Mouse (Mus musculus) olfactory bulb, adult 2 months (tissue): ENCODE measurements around the gene Dusp7. TPM values are rescaled to one million over a fixed set of nuclear protein-coding genes. Genes with fewer than 3 reads are reported as not detected.
A peak's percentile ranks its signal among the peaks of the same experiment; 100 is the strongest.

Source experiments
- H3K27ac ChIP-seq: fragments of 200-500 bp; 2 replicates; pipeline ENCODE4 v1.5.1; 2012; ENCODE audit warnings: low read depth, low read length; ENCODE audit not compliant: insufficient read depth
- H3K4me1 ChIP-seq: fragments of 200-500 bp; 2 replicates; pipeline ENCODE4 v1.6.1; 2012; ENCODE audit warnings: low read length; ENCODE audit not compliant: control insufficient read depth, insufficient read depth
- H3K4me3 ChIP-seq: fragments of 200-500 bp; 2 replicates; pipeline ENCODE4 v1.5.1; 2012; ENCODE audit warnings: mild to moderate bottlenecking, low read depth, low read length, moderate library complexity; ENCODE audit not compliant: insufficient read depth
- CTCF ChIP-seq: fragments of 200-500 bp; IDR thresholded peaks from 2 replicates; pipeline ENCODE4 v1.5.1; 2012; ENCODE audit warnings: low read depth, mild to moderate bottlenecking, low read length, moderate library complexity; ENCODE audit not compliant: insufficient read depth
- POLR2A ChIP-seq: fragments of 200-500 bp; IDR thresholded peaks from 2 replicates; pipeline ENCODE4 v1.6.1; 2012; ENCODE audit warnings: mild to moderate bottlenecking, low read depth, low read length, moderate library complexity; ENCODE audit not compliant: insufficient read depth
- WGBS: fragments of 180-500 bp; shearing (Covaris S2); methylation state at CpG from one replicate; pipeline ENCODE4 v1.1.7; 2018; 5-methylcytosine and 5-hydroxymethylcytosine counted together
- polyA plus RNA-seq: library from polyadenylated mRNA; stranded (reverse); fragments of >200 nt; gene quantifications from 2 replicates; pipeline ENCODE4 v1.2.4, GENCODE M21; 2012; ENCODE audit warnings: low replicate concordance; ENCODE audit not compliant: missing spikeins, insufficient read depth, insufficient read length

The Dusp7 gene
- polyA plus RNA-seq, 1 experiment, result not detected

- no peak overlapping the region for H3K4me3 ChIP-seq
- 43% methylated on average over 10 of the region's 10 CpGs for WGBS
- TF ChIP-seq CTCF, result no peak
- no peak for TF ChIP-seq POLR2A
- H3K27ac ChIP-seq, result peak overlapping the region; percentile 22
- H3K4me1 ChIP-seq, result peaks cover 59% of the 10 kb centered on the region
These were observed 29.8 kb upstream of the Dusp7 start for GRCm38 (mm10) chr9:106338462-106339172.

GRCm38 (mm10) chr9:106339173-106339558 is 29.3 kb upstream of the Dusp7 start:
- H3K4me1 ChIP-seq, result peaks cover 58% of the 10 kb centered on the region
- peak overlapping the region; percentile 1; the same call in 1 of the 2 replicates for H3K27ac ChIP-seq
- H3K4me3 ChIP-seq, result no peak overlapping the region
- WGBS, result 73% methylated on average over 6 of the region's 6 CpGs
- TF ChIP-seq CTCF (no peak), POLR2A (no peak)

DNA sequence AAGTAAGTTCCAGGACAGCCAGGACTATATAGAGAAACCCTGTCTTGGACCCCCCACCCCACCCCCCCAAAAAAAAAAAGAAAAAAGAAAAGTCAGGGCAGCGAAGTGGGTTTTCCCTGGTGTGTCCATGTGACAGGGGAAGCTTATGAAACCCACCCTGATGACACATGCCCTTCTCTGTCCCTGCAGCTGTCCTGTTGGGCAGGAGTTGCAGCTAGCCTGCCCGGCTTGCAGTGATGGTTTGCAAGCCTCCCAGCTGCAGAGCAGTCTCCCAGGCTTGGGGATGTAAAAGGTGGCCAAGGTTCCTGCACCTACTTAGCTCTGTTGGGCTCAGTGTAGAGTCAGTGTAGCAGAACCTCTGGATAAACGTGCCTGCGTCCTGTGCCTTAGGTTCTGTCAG is 28.7 kb upstream of the Dusp7 start:
- Histone ChIP-seq H3K27ac (no peak overlapping the region), H3K4me1 (peaks cover 63% of the 10 kb centered on the region), H3K4me3 (no peak overlapping the region)
- TF ChIP-seq POLR2A (no peak), CTCF (no peak)
- 91% methylated on average over 4 of the region's 4 CpGs for WGBS

GRCm38 (mm10) chr9:106340501-106341312 is 27.7 kb upstream of the Dusp7 start:
- no peak for TF ChIP-seq CTCF
- no peak for TF ChIP-seq POLR2A
- Histone ChIP-seq H3K27ac (no peak overlapping the region), H3K4me1 (peaks cover 71% of the 10 kb centered on the region), H3K4me3 (no peak overlapping the region)
- WGBS, result 79% methylated on average over 13 of the region's 13 CpGs

DNA sequence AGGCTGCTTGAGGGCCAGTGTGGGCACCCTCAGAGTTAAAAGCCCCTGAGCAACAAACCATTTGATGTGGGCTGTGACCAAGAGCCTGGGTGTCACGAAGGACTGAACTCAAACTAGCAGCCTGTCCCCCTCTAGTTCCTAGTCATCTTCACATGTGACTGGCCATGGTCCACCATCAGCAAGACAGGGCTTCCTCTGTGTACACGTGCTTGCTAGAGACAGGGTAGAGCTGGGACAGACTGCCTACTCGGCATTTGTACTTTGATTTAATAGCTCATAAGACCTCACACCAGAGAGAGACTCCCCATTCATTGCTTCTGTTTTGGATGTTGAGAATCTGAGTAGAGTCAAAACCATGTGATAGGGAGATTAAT is 27.1 kb upstream of the Dusp7 start:
- Histone ChIP-seq H3K4me1 (peaks cover 75% of the 10 kb centered on the region), H3K4me3 (no peak overlapping the region), H3K27ac (no peak overlapping the region)
- 71% methylated on average over 3 of the region's 3 CpGs for WGBS
- no peak for TF ChIP-seq CTCF
- TF ChIP-seq POLR2A, result no peak

- Histone ChIP-seq H3K4me1 (peaks cover 65% of the 10 kb centered on the region), H3K27ac (no peak overlapping the region), H3K4me3 (no peak overlapping the region)
- WGBS, result 66% methylated on average over 9 of the region's 9 CpGs
- TF ChIP-seq CTCF, result no peak
- TF ChIP-seq POLR2A, result no peak
These were observed 25.9 kb upstream of the Dusp7 start for GRCm38 (mm10) chr9:106342573-106342972.

DNA sequence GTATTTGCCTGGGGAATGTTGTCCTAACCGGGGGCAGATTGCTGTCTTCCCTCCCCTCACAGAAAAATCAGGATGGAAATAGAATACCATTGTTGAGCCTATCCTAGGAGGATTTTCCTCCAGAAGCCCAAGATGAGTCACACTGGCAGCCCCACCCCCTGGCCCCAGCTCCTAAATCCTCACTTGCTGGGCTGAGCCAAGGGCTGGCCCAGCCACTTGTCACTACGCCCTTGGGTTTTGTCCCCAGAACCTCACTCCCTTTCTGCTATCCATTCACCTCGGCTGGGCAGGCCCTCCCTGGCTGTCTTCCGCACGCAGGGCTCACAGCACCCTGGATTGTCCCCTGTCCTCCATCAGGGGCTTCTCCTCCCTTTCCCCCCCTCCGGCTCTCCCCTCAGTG is 23.3 kb upstream of the Dusp7 start:
- H3K4me1 ChIP-seq, result peaks cover 48% of the 10 kb centered on the region
- no peak for TF ChIP-seq CTCF
- TF ChIP-seq POLR2A, result no peak; the same call in 1 of the 2 replicates
- peak overlapping the region; percentile 93 for H3K27ac ChIP-seq
- 15% methylated on average over 6 of the region's 6 CpGs for WGBS
- H3K4me3 ChIP-seq, result 0 out of 2 replicates have a peak overlapping the region, but pooled peaks have one; percentile 2

GRCm38 (mm10) chr9:106345630-106346029 is 22.8 kb upstream of the Dusp7 start:
- 49% methylated on average over 6 of the region's 6 CpGs for WGBS
- no peak for TF ChIP-seq POLR2A
- TF ChIP-seq CTCF, result no peak
- peaks cover 48% of the 10 kb centered on the region for H3K4me1 ChIP-seq
- H3K27ac ChIP-seq, result peak overlapping the region; percentile 93
- 0 out of 2 replicates have a peak overlapping the region, but pooled peaks have one; percentile 2 for H3K4me3 ChIP-seq

GRCm38 (mm10) chr9:106348281-106348680 is 20.2 kb upstream of the Dusp7 start:
- no peak overlapping the region for H3K4me3 ChIP-seq
- WGBS, result 74% methylated on average over 10 of the region's 10 CpGs
- TF ChIP-seq CTCF (no peak), POLR2A (no peak)
- no peak overlapping the region for H3K27ac ChIP-seq
- peaks cover 39% of the 10 kb centered on the region for H3K4me1 ChIP-seq
